Mouse (Mus musculus): ENCODE data around the gene Tagln3. TPM values are rescaled to one million over a fixed set of nuclear protein-coding genes. Genes with fewer than 3 reads are reported as not detected.

The Tagln3 gene
- polyA plus RNA-seq, 1 experiment, result 0.09 TPM

- Histone ChIP-seq H3K4me3 (ENCODE audit: insufficient read depth, poor library complexity, severe bottlenecking) (no peak overlapping the region), H3K36me3 (ENCODE audit: control insufficient read depth, insufficient read depth) (peaks cover 40% of the 10 kb centered on the region), H3ac (ENCODE audit: control insufficient read depth, insufficient read length, low read depth) (no peak overlapping the region), H3K27me3 (ENCODE audit: control insufficient read depth, insufficient read depth, insufficient read length) (no peaks in the 10 kb centered on the region), H3K79me2 (ENCODE audit: control insufficient read depth, insufficient read depth) (no peaks in the 10 kb centered on the region), H3K79me3 (ENCODE audit: low read depth) (no peaks in the 10 kb centered on the region)
- TF ChIP-seq FOSL1 (IDR thresholded peaks at IDR 0.05; ENCODE audit: insufficient read depth, low read length, poor library complexity, severe bottlenecking) (no peak), MYOD1 (IDR thresholded peaks at IDR 0.05; ENCODE audit: control insufficient read depth, insufficient read length, low read depth) (no peak), CEBPB (IDR thresholded peaks at IDR 0.05; ENCODE audit: low read depth) (no peak), MAX (IDR thresholded peaks at IDR 0.05) (no peak), MYOG (IDR thresholded peaks at IDR 0.05; ENCODE audit: control insufficient read depth, extremely low read depth, insufficient read length) (no peak), CTCF (IDR thresholded peaks at IDR 0.05; ENCODE audit: control insufficient read depth, insufficient read depth, insufficient read length) (no peak), USF1 (IDR thresholded peaks at IDR 0.05; ENCODE audit: low read depth) (no peak)
These were observed 4.8 kb upstream of the Tagln3 start for GRCm38 (mm10) chr16:45729163-45729562.

- Histone ChIP-seq H3K27me3 (ENCODE audit: control insufficient read depth, insufficient read depth, insufficient read length) (no peaks in the 10 kb centered on the region), H3ac (ENCODE audit: control insufficient read depth, insufficient read length, low read depth) (no peak overlapping the region), H3K79me3 (ENCODE audit: low read depth) (no peaks in the 10 kb centered on the region), H3K36me3 (ENCODE audit: control insufficient read depth, insufficient read depth) (peaks cover 5% of the 10 kb centered on the region), H3K4me3 (ENCODE audit: insufficient read depth, poor library complexity, severe bottlenecking) (no peak overlapping the region), H3K79me2 (ENCODE audit: control insufficient read depth, insufficient read depth) (no peaks in the 10 kb centered on the region)
- TF ChIP-seq MYOG (IDR thresholded peaks at IDR 0.05; ENCODE audit: control insufficient read depth, extremely low read depth, insufficient read length) (no peak), CTCF (IDR thresholded peaks at IDR 0.05; ENCODE audit: control insufficient read depth, insufficient read depth, insufficient read length) (no peak), CEBPB (IDR thresholded peaks at IDR 0.05; ENCODE audit: low read depth) (no peak), USF1 (IDR thresholded peaks at IDR 0.05; ENCODE audit: low read depth) (no peak), MYOD1 (IDR thresholded peaks at IDR 0.05; ENCODE audit: control insufficient read depth, insufficient read length, low read depth) (no peak), MAX (IDR thresholded peaks at IDR 0.05) (no peak), FOSL1 (IDR thresholded peaks at IDR 0.05; ENCODE audit: insufficient read depth, low read length, poor library complexity, severe bottlenecking) (no peak)
These were observed 314 bp upstream of the Tagln3 start for GRCm38 (mm10) chr16:45724742-45725102.

GRCm38 (mm10) chr16:45723172-45723901 is 1.1 kb downstream of the Tagln3 start:
- Histone ChIP-seq H3K79me3 (ENCODE audit: low read depth) (no peaks in the 10 kb centered on the region), H3K36me3 (ENCODE audit: control insufficient read depth, insufficient read depth) (no peaks in the 10 kb centered on the region), H3K79me2 (ENCODE audit: control insufficient read depth, insufficient read depth) (no peaks in the 10 kb centered on the region), H3ac (ENCODE audit: control insufficient read depth, insufficient read length, low read depth) (no peak overlapping the region), H3K4me3 (ENCODE audit: insufficient read depth, poor library complexity, severe bottlenecking) (no peak overlapping the region), H3K27me3 (ENCODE audit: control insufficient read depth, insufficient read depth, insufficient read length) (no peaks in the 10 kb centered on the region)
- TF ChIP-seq USF1 (IDR thresholded peaks at IDR 0.05; ENCODE audit: low read depth), result no peak
- TF ChIP-seq FOSL1 (IDR thresholded peaks at IDR 0.05; ENCODE audit: insufficient read depth, low read length, poor library complexity, severe bottlenecking), result no peak

- TF ChIP-seq MAX (IDR thresholded peaks at IDR 0.05), result no peak
- no peak for TF ChIP-seq FOSL1 (IDR thresholded peaks at IDR 0.05; ENCODE audit: insufficient read depth, low read length, poor library complexity, severe bottlenecking)
- TF ChIP-seq MYOD1 (IDR thresholded peaks at IDR 0.05; ENCODE audit: control insufficient read depth, insufficient read length, low read depth), result no peak
- no peak for TF ChIP-seq CEBPB (IDR thresholded peaks at IDR 0.05; ENCODE audit: low read depth)
- no peak for TF ChIP-seq USF1 (IDR thresholded peaks at IDR 0.05; ENCODE audit: low read depth)
- TF ChIP-seq MYOG (IDR thresholded peaks at IDR 0.05; ENCODE audit: control insufficient read depth, extremely low read depth, insufficient read length), result no peak
- TF ChIP-seq CTCF (IDR thresholded peaks at IDR 0.05; ENCODE audit: control insufficient read depth, insufficient read depth, insufficient read length), result no peak
- H3K4me3 ChIP-seq (ENCODE audit: insufficient read depth, poor library complexity, severe bottlenecking), result no peak overlapping the region
- H3K79me3 ChIP-seq (ENCODE audit: low read depth), result no peaks in the 10 kb centered on the region
- H3ac ChIP-seq (ENCODE audit: control insufficient read depth, insufficient read length, low read depth), result no peak overlapping the region
- H3K27me3 ChIP-seq (ENCODE audit: control insufficient read depth, insufficient read depth, insufficient read length), result no peaks in the 10 kb centered on the region
- H3K79me2 ChIP-seq (ENCODE audit: control insufficient read depth, insufficient read depth), result no peaks in the 10 kb centered on the region
- no peaks in the 10 kb centered on the region for H3K36me3 ChIP-seq (ENCODE audit: control insufficient read depth, insufficient read depth)
These were observed 1.9 kb downstream of the Tagln3 start for GRCm38 (mm10) chr16:45722460-45722951.

- Histone ChIP-seq H3K4me3 (ENCODE audit: insufficient read depth, poor library complexity, severe bottlenecking) (no peak overlapping the region), H3ac (ENCODE audit: control insufficient read depth, insufficient read length, low read depth) (no peak overlapping the region), H3K79me2 (ENCODE audit: control insufficient read depth, insufficient read depth) (no peaks in the 10 kb centered on the region), H3K36me3 (ENCODE audit: control insufficient read depth, insufficient read depth) (no peaks in the 10 kb centered on the region), H3K27me3 (ENCODE audit: control insufficient read depth, insufficient read depth, insufficient read length) (no peaks in the 10 kb centered on the region), H3K79me3 (ENCODE audit: low read depth) (no peaks in the 10 kb centered on the region)
- TF ChIP-seq MAX (IDR thresholded peaks at IDR 0.05) (no peak), FOSL1 (IDR thresholded peaks at IDR 0.05; ENCODE audit: insufficient read depth, low read length, poor library complexity, severe bottlenecking) (no peak), MYOD1 (IDR thresholded peaks at IDR 0.05; ENCODE audit: control insufficient read depth, insufficient read length, low read depth) (no peak), USF1 (IDR thresholded peaks at IDR 0.05; ENCODE audit: low read depth) (no peak), CEBPB (IDR thresholded peaks at IDR 0.05; ENCODE audit: low read depth) (no peak), MYOG (IDR thresholded peaks at IDR 0.05; ENCODE audit: control insufficient read depth, extremely low read depth, insufficient read length) (no peak), CTCF (IDR thresholded peaks at IDR 0.05; ENCODE audit: control insufficient read depth, insufficient read depth, insufficient read length) (no peak)
These were observed 4.3 kb downstream of the Tagln3 start for GRCm38 (mm10) chr16:45720022-45720630.

Measured in C2C12 (cell line).